Mouse (Mus musculus): ENCODE results near the gene Hdac6. TPM values are rescaled to one million over a fixed set of nuclear protein-coding genes. Genes with fewer than 3 reads are reported as not detected.
"Not testable (repeated sequence)": the region's sequence is repeated elsewhere in the genome, so short reads cannot be mapped to it uniquely, and the experiment has no call there.

Hdac6 gene
- polyA plus RNA-seq, 1 experiment from 2014 or later: 77.9 TPM

DNA sequence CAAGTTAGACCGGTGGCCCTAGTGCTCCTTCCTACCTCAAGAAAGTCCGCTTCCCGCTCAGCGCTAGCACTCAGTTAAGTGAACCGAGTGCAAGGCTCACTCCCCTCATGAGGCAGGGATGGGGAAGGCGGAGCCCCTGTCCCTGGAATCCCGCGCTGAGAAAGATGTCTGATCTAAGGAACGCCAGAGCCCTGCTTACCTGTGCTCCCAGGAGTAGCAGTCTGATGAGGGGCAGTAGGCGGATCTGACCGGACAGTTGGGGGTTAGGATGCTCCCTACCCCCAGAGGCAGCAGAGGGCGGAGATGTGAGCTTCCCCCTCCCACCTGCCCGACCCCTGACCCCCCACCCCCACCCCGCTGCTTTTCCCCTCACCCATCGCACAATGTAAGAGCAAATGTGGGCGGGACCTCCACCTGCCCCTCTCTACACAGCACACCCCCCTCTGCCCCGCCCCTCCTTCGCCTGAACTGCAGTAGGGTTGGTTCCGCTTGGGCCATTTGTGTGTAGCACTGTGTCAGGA is 19.4 kb downstream of the Hdac6 start, which contains the start of gene Eras:
Gene Eras, minus strand, starts transcription at position 338 of the 521 bp plus-strand sequence.
- H3K4me2 ChIP-seq (ENCODE audit: low read length): no peak within 1 kb of the TSS
- no peak within 1 kb of the TSS for H3K27ac ChIP-seq (ENCODE audit: low read length)
- no peak within 1 kb of the TSS for H3K4me3 ChIP-seq (ENCODE audit: low read depth, low read length)
- no peaks in the 10 kb centered on the region; the same call in 1 of the 2 replicates for H3K4me1 ChIP-seq (ENCODE audit: control insufficient read depth, insufficient read depth, low read length)
- H3K27me3 ChIP-seq (ENCODE audit: control insufficient read depth, insufficient read depth, low read depth, low read length): no peaks in the 10 kb centered on the region
- no peaks in the 10 kb centered on the region for H3K9me3 ChIP-seq (replicated peaks; ENCODE audit: control insufficient read depth, low read length, poor library complexity, severe bottlenecking)
- no peak for ATAC-seq
- H3K36me3 ChIP-seq (ENCODE audit: control insufficient read depth, insufficient read depth, low read length): peaks cover 7% of the 10 kb centered on the region; the same call in 1 of the 2 replicates
- 19% methylated on average over 19 of the region's 19 CpGs for WGBS
- H3K9ac ChIP-seq (ENCODE audit: low read depth, low read length): no peak within 1 kb of the TSS

DNA sequence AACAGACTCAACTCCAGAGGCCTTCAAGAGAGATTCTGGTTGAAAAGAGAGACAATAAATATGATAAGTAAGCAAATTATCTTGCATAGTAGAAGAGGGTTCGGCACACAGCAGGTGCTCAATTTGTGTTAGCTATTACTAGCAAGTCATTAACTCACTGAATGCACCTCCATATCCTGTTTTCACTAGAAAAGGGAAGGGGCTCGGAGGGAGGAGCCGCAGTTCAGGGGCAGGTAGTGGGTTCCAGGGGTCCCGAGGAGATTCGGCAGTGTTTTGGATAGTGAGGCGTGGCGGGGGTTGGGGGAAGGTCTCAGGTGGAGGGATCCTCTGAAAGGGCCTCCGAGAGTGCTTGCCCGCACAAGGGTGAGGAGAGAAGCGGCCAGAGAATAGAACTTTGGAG is 20.6 kb downstream of the Hdac6 start:
- no peak overlapping the region for H3K4me3 ChIP-seq (ENCODE audit: low read depth, low read length)
- no peak for ATAC-seq
- no peak overlapping the region for H3K27ac ChIP-seq (ENCODE audit: low read length)
- H3K4me2 ChIP-seq (ENCODE audit: low read length): no peak overlapping the region
- H3K36me3 ChIP-seq (ENCODE audit: control insufficient read depth, insufficient read depth, low read length): peaks cover 8% of the 10 kb centered on the region
- 36% methylated on average over 10 of the region's 10 CpGs for WGBS
- H3K9me3 ChIP-seq (replicated peaks; ENCODE audit: control insufficient read depth, low read length, poor library complexity, severe bottlenecking): no peaks in the 10 kb centered on the region
- no peak overlapping the region for H3K9ac ChIP-seq (ENCODE audit: low read depth, low read length)
- peaks cover 8% of the 10 kb centered on the region; the same call in 1 of the 2 replicates for H3K4me1 ChIP-seq (ENCODE audit: control insufficient read depth, insufficient read depth, low read length)
- H3K27me3 ChIP-seq (ENCODE audit: control insufficient read depth, insufficient read depth, low read depth, low read length): no peaks in the 10 kb centered on the region

DNA sequence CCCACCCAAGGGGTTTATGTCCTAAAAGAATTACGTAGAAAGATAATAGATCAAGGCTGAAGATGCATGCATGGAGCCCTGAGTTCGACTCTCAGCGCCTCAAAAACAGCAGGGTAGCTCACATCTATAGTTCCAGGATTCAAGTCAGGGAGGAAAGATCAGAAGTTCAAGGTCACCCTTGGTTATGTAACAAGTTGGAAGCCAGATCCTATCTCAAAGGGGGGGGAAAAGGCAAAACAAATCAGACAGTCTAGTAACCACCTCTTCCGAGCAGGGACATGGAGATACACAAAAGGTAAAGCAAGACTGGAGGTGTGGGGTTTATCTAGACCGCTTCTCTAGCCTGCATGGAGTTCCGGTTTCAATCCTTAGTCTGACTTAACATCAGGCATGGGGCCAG is 21.4 kb downstream of the Hdac6 start:
- H3K27ac ChIP-seq (ENCODE audit: low read length): no peak overlapping the region
- H3K4me2 ChIP-seq (ENCODE audit: low read length): no peak overlapping the region
- WGBS: 79% methylated on average over 6 of the region's 6 CpGs
- H3K9ac ChIP-seq (ENCODE audit: low read depth, low read length): no peak overlapping the region
- H3K4me1 ChIP-seq (ENCODE audit: control insufficient read depth, insufficient read depth, low read length): peaks cover 8% of the 10 kb centered on the region; the same call in 1 of the 2 replicates
- H3K4me3 ChIP-seq (ENCODE audit: low read depth, low read length): no peak overlapping the region
- no peaks in the 10 kb centered on the region for H3K9me3 ChIP-seq (replicated peaks; ENCODE audit: control insufficient read depth, low read length, poor library complexity, severe bottlenecking)
- ATAC-seq: no peak
- no peaks in the 10 kb centered on the region for H3K27me3 ChIP-seq (ENCODE audit: control insufficient read depth, insufficient read depth, low read depth, low read length)
- peaks cover 7% of the 10 kb centered on the region for H3K36me3 ChIP-seq (ENCODE audit: control insufficient read depth, insufficient read depth, low read length)

DNA sequence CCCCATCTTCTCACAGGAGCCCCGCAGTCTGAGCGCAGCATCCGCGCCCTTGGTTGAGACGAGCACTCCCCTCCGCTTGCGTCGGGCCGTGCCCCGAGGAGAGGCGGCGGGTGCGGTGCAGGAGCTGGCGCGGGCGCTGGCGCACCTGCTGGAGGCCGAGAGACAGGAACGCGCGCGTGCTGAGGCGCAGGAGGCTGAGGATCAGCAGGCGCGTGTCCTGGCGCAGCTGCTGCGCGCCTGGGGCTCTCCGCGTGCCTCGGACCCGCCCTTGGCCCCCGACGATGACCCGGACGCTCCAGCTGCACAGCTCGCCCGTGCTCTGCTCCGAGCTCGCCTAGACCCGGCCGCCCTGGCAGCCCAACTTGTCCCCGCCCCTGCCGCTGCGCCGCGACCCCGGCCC is 25.7 kb downstream of the Hdac6 start:
- H3K4me3 ChIP-seq (ENCODE audit: low read depth, low read length): peak overlapping the region; percentile 54
- no peak; the same call in 1 of the 2 replicates for ATAC-seq
- H3K9ac ChIP-seq (ENCODE audit: low read depth, low read length): peak overlapping the region; percentile 70
- no peaks in the 10 kb centered on the region for H3K27me3 ChIP-seq (ENCODE audit: control insufficient read depth, insufficient read depth, low read depth, low read length)
- peaks cover 4% of the 10 kb centered on the region for H3K36me3 ChIP-seq (ENCODE audit: control insufficient read depth, insufficient read depth, low read length)
- peaks cover 8% of the 10 kb centered on the region; the same call in 1 of the 2 replicates for H3K4me1 ChIP-seq (ENCODE audit: control insufficient read depth, insufficient read depth, low read length)
- peak overlapping the region; percentile 67 for H3K4me2 ChIP-seq (ENCODE audit: low read length)
- H3K27ac ChIP-seq (ENCODE audit: low read length): peak overlapping the region; percentile 85
- 25% methylated on average over 18 of the region's 48 CpGs for WGBS
- H3K9me3 ChIP-seq (replicated peaks; ENCODE audit: control insufficient read depth, low read length, poor library complexity, severe bottlenecking): no peaks in the 10 kb centered on the region

DNA sequence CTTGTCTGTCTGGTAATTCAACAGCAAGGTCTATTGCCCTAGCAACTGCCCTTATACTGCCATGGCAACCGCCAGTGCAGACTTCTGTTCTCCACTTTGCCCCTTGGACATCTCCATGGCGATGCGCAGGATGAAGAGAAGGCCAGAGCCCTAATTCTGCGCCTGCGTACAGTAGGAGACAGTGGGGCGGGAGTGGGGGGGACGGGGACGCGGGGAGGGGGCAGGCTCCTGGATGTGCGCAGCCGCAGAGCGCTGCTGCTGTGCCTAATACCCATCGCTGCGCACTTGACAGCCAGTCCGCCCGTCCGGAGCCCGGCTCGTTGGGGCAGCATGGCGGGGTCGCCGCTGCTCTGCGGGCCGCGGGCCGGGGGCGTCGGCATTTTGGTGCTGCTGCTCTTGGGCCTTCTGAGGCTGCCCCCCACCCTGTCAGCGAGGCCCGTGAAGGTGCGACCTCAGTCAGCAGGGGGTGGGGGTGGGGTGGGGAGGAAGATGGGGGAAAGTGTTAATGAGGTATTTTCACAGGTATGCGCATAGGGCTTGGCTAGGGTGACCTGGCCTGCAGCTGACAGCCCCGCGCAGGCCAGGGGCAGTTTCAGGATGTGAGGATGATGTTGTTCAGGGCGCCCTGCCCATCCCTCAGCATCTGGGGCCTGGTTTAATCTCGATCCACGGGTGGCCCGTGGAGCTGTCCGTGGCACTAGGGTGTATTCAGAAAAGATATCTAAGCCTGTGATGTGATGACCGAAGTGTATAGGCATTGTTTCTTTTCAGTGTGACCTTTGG is 27.9 kb downstream of the Hdac6 start, which contains the start of gene Pcsk1n:
Gene Pcsk1n, plus strand, starts transcription at position 222 of the 783 bp plus-strand sequence.
- Histone ChIP-seq H3K36me3 (ENCODE audit: control insufficient read depth, insufficient read depth, low read length) (peaks cover 4% of the 10 kb centered on the region), H3K4me1 (ENCODE audit: control insufficient read depth, insufficient read depth, low read length) (peaks cover 8% of the 10 kb centered on the region; the same call in 1 of the 2 replicates), H3K27me3 (ENCODE audit: control insufficient read depth, insufficient read depth, low read depth, low read length) (no peaks in the 10 kb centered on the region), H3K9me3 (replicated peaks; ENCODE audit: control insufficient read depth, low read length, poor library complexity, severe bottlenecking) (no peaks in the 10 kb centered on the region), H3K4me3 (ENCODE audit: low read depth, low read length) (peak within 1 kb of the TSS; percentile 54), H3K4me2 (ENCODE audit: low read length) (peak within 1 kb of the TSS; percentile 67), H3K27ac (ENCODE audit: low read length) (peak within 1 kb of the TSS; percentile 85), H3K9ac (ENCODE audit: low read depth, low read length) (peak within 1 kb of the TSS; percentile 73)
- ATAC-seq: peak; percentile 92
- 15% methylated on average over 39 of the region's 40 CpGs for WGBS

DNA sequence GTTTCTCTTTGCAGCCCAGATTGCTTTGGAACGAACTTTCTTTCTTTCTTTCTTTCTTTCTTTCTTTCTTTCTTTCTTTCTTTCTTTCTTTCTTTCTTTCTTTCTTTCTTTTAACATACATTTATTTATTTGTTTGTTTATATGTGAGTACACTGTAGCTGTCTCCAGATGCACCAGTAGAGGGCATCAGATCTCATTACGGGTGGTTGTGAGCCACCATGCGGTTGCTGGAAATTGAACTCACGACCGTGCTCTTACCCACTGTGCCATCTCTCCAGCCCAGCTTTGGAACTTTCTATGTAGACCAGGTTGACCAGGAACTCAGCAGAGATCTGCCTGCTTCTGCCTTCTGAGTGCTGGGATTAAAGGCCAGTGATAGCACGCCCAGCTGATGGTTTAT is 29.7 kb downstream of the Hdac6 start:
- H3K4me3 ChIP-seq (ENCODE audit: low read depth, low read length); ATAC-seq; H3K27ac ChIP-seq (ENCODE audit: low read length); H3K4me1 ChIP-seq (ENCODE audit: control insufficient read depth, insufficient read depth, low read length); H3K9me3 ChIP-seq (replicated peaks; ENCODE audit: control insufficient read depth, low read length, poor library complexity, severe bottlenecking); H3K4me2 ChIP-seq (ENCODE audit: low read length); H3K36me3 ChIP-seq (ENCODE audit: control insufficient read depth, insufficient read depth, low read length); H3K9ac ChIP-seq (ENCODE audit: low read depth, low read length); H3K27me3 ChIP-seq (ENCODE audit: control insufficient read depth, insufficient read depth, low read depth, low read length): not testable (repeated sequence)
- WGBS: 73% methylated on average over 6 of the region's 6 CpGs

DNA sequence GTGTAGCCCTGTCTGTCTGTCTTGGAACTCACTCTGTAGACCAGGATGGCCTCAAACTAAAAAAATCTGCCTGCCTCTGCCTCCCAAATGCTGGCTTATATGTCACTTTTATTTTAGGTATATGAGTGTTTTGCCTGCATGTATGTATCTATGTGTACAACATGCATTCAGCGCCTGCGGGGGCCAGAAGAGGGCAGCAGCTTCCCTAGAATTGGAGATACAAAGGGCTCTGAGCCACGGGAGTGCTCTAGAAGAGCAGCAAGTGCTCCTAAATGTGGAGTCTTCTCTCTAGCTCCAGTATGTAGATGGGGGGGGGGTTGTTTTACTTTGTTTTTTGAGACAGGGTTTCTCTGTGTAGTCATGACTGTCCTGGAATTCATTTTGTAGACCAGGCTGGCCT is 32.0 kb downstream of the Hdac6 start:
- not testable (repeated sequence) for H3K27me3 ChIP-seq (ENCODE audit: control insufficient read depth, insufficient read depth, low read depth, low read length); H3K4me2 ChIP-seq (ENCODE audit: low read length); H3K36me3 ChIP-seq (ENCODE audit: control insufficient read depth, insufficient read depth, low read length); H3K9me3 ChIP-seq (replicated peaks; ENCODE audit: control insufficient read depth, low read length, poor library complexity, severe bottlenecking); H3K27ac ChIP-seq (ENCODE audit: low read length); ATAC-seq; H3K4me1 ChIP-seq (ENCODE audit: control insufficient read depth, insufficient read depth, low read length); H3K4me3 ChIP-seq (ENCODE audit: low read depth, low read length); H3K9ac ChIP-seq (ENCODE audit: low read depth, low read length)
- WGBS: 34% methylated on average over 3 of the region's 3 CpGs

DNA sequence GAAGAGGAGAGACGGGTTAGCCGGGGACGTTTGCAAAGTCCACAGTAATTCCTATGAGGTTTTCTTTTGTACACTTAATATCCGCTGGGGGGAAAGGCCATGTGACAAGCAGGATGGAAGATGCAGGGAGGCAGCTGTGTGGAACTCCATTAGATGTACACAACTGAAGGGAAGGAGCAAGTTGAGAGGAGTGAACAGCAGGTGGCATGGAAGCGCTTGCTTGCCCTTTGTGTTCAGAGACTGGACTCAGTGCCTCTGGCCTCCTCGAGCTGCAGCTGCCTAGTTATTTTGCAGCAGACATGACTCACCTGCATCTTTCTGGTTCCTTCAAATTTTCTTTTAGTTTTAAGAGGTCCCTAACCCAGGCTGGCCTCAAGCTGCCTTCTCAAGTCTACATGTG is 37.2 kb downstream of the Hdac6 start:
- Histone ChIP-seq H3K9me3 (replicated peaks; ENCODE audit: control insufficient read depth, low read length, poor library complexity, severe bottlenecking) (no peaks in the 10 kb centered on the region), H3K27ac (ENCODE audit: low read length) (no peak overlapping the region), H3K36me3 (ENCODE audit: control insufficient read depth, insufficient read depth, low read length) (no peaks in the 10 kb centered on the region), H3K27me3 (ENCODE audit: control insufficient read depth, insufficient read depth, low read depth, low read length) (no peaks in the 10 kb centered on the region), H3K9ac (ENCODE audit: low read depth, low read length) (no peak overlapping the region), H3K4me2 (ENCODE audit: low read length) (no peak overlapping the region), H3K4me3 (ENCODE audit: low read depth, low read length) (no peak overlapping the region), H3K4me1 (ENCODE audit: control insufficient read depth, insufficient read depth, low read length) (no peaks in the 10 kb centered on the region)
- WGBS: 42% methylated on average over 6 of the region's 6 CpGs
- no peak for ATAC-seq

DNA sequence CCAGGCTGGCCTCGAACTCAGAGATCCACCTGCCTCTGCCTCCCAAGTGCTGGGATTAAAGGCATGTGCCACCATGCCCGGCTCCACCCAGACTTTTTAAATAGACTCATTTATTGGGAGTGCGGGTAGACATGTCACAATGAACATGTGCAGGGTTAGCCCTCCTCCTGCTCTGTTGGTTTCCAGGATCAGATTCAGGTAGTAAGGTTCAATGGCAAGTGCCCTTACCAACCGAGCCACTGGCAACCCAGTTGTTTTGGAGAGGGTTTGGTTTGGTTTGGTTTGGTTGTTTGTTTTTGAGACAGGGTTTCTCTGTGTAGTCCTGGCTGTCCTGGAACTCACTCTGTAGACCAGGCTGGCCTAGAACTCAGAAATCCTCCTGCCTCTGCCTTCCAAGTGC is 38.4 kb downstream of the Hdac6 start, which contains the start of gene Gm10490:
Gene Gm10490, plus strand, starts transcription at position 301 of the 400 bp plus-strand sequence.
- H3K4me3 ChIP-seq (ENCODE audit: low read depth, low read length); H3K4me2 ChIP-seq (ENCODE audit: low read length); H3K4me1 ChIP-seq (ENCODE audit: control insufficient read depth, insufficient read depth, low read length); H3K9me3 ChIP-seq (replicated peaks; ENCODE audit: control insufficient read depth, low read length, poor library complexity, severe bottlenecking); ATAC-seq; H3K9ac ChIP-seq (ENCODE audit: low read depth, low read length); H3K36me3 ChIP-seq (ENCODE audit: control insufficient read depth, insufficient read depth, low read length); H3K27me3 ChIP-seq (ENCODE audit: control insufficient read depth, insufficient read depth, low read depth, low read length); H3K27ac ChIP-seq (ENCODE audit: low read length): not testable (repeated sequence)
- 92% methylated on average over 4 of the region's 4 CpGs for WGBS
